Mouse (Mus musculus) megakaryocyte, embryonic 14.5 days (primary cell): ENCODE data around the gene Mapk1.

Experiments
- FLI1 ChIP-seq: IDR thresholded peaks from 2 replicates; pipeline ENCODE4 v1.6.1; 2012; ENCODE audit warnings: low read length, inconsistent platforms, mixed read lengths
- GATA1 ChIP-seq: IDR thresholded peaks from 3 replicates; pipeline ENCODE4 v1.6.1; 2012; ENCODE audit warnings: mixed read lengths, low read length, inconsistent platforms, borderline replicate concordance

- TF ChIP-seq GATA1 (no peak), FLI1 (no peak)
Measured at GRCm38 (mm10) chr16:16987248-16987647, 4.1 kb downstream of the Mapk1 start.
